Mouse (Mus musculus) forebrain, embryonic 11.5 days (tissue): ENCODE results near the gene Lgals1. TPM values are rescaled to one million over a fixed set of nuclear protein-coding genes. Genes with fewer than 3 reads are reported as not detected.

ENCODE experiments used
- ATAC-seq: fragments of 200-750 bp; cut with Nextera tagmentation; replicated peaks from 2 replicates; pipeline ENCODE4 v1.8.0; 2017; ENCODE audit warnings: moderate TSS enrichment; ENCODE audit not compliant: low FRiP score
- DNase-seq: peaks from one replicate; pipeline ENCODE4 v3.0.0-alpha.2; 2017; ENCODE audit warnings: low spot score
- H3K27ac ChIP-seq: fragments of 300-500 bp; sonication (generic); 2 replicates; pipeline ENCODE4 v1.5.1; 2014; ENCODE audit warnings: low read depth, low read length
- H3K27me3 ChIP-seq: fragments of 300-500 bp; sonication (generic); 2 replicates; pipeline ENCODE4 v1.6.1; 2014; ENCODE audit warnings: mild to moderate bottlenecking, low read length, mixed read lengths; ENCODE audit not compliant: control insufficient read depth, insufficient read depth
- H3K36me3 ChIP-seq: fragments of 300-500 bp; sonication (generic); 2 replicates; pipeline ENCODE4 v1.6.1; 2014; ENCODE audit warnings: mild to moderate bottlenecking, low read length, moderate library complexity, mixed read lengths; ENCODE audit not compliant: control insufficient read depth, insufficient read depth
- H3K4me1 ChIP-seq: fragments of 300-500 bp; sonication (generic); replicated peaks from 2 replicates; pipeline ENCODE4 v1.6.1; 2014; ENCODE audit warnings: low read length, mixed read lengths; ENCODE audit not compliant: control insufficient read depth, insufficient read depth
- H3K4me2 ChIP-seq: fragments of 300-500 bp; sonication (generic); 2 replicates; pipeline ENCODE4 v1.6.1; 2014; ENCODE audit warnings: low read depth, mild to moderate bottlenecking, low read length, moderate library complexity, mixed read lengths; ENCODE audit not compliant: severe bottlenecking
- H3K4me3 ChIP-seq: fragments of 300-500 bp; sonication (generic); 2 replicates; pipeline ENCODE4 v1.5.1; 2014; ENCODE audit warnings: low read depth, low read length
- H3K9ac ChIP-seq: fragments of 300-500 bp; sonication (generic); 2 replicates; pipeline ENCODE4 v1.6.1; 2014; ENCODE audit warnings: low read length
- H3K9me3 ChIP-seq: fragments of 300-500 bp; sonication (generic); 2 replicates; pipeline ENCODE4 v1.6.1; 2016; ENCODE audit warnings: low read length, mixed read lengths; ENCODE audit not compliant: control insufficient read depth
- WGBS: fragments of 180-500 bp; shearing (Covaris S2); extraction: QIAGEN DNeasy Blood & Tissue Kit; methylation state at CpG from one replicate; pipeline ENCODE4 v1.1.7; 2014; 5-methylcytosine and 5-hydroxymethylcytosine counted together
- polyA plus RNA-seq: library from polyadenylated mRNA; unstranded; fragments of >200 nt; fragmentation: Nextera tagmentation; extraction: Ambion mirVana; gene quantifications from 2 replicates; pipeline ENCODE4 v1.2.1, GENCODE M21; 2014

Lgals1 gene
- polyA plus RNA-seq, 1 experiment from 2014 or later = 279 TPM

- Histone ChIP-seq H3K4me3 (no peak overlapping the region), H3K27ac (no peak overlapping the region), H3K9ac (no peak overlapping the region), H3K36me3 (no peaks in the 10 kb centered on the region; the same call in 1 of the 2 replicates), H3K27me3 (no peaks in the 10 kb centered on the region), H3K4me1 (peaks cover 7% of the 10 kb centered on the region), H3K4me2 (no peak overlapping the region), H3K9me3 (no peaks in the 10 kb centered on the region)
- DNase-seq (no peak), ATAC-seq (no peak)
- WGBS = 64% methylated on average over 7 of the region's 7 CpGs
Observed at GRCm38 (mm10) chr15:78892440-78892839, 34.1 kb upstream of the Lgals1 start.

- H3K9ac ChIP-seq = no peak overlapping the region
- DNase-seq (no peak), ATAC-seq (no peak)
- H3K4me2 ChIP-seq = no peak overlapping the region
- no peaks in the 10 kb centered on the region for H3K9me3 ChIP-seq
- H3K27me3 ChIP-seq = no peaks in the 10 kb centered on the region
- no peaks in the 10 kb centered on the region; the same call in 1 of the 2 replicates for H3K36me3 ChIP-seq
- no peak overlapping the region for H3K4me3 ChIP-seq
- 84% methylated on average over 13 of the region's 13 CpGs for WGBS
- no peak overlapping the region for H3K27ac ChIP-seq
- H3K4me1 ChIP-seq = peaks cover 4% of the 10 kb centered on the region; the same call in 1 of the 2 replicates
Observed at GRCm38 (mm10) chr15:78894726-78895125, 31.8 kb upstream of the Lgals1 start.

DNA sequence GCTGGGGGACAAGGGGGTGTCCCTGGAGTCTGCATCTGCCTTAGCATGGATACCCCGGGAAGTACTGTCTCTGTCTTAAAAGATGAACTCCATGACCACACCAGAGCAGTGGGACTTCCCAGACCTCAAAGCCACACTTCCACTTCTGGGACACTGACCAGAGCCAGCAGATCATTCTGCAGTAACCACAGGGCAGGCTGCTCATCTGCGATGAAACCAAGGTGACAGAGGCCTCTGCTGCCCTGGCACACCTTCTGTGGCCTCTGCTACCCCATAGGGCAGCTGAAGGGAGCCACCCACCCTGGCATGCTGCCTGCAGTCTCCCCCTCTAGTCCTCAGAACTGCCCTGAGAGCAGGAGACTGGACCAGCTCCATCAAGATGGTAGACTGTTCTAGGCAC is 30.8 kb upstream of the Lgals1 start:
- no peak for ATAC-seq
- H3K4me3 ChIP-seq = no peak overlapping the region
- H3K27me3 ChIP-seq = peaks cover 2% of the 10 kb centered on the region; the same call in 1 of the 2 replicates
- 91% methylated on average over 2 of the region's 2 CpGs for WGBS
- no peak for DNase-seq
- H3K9me3 ChIP-seq = no peaks in the 10 kb centered on the region
- peaks cover 10% of the 10 kb centered on the region; the same call in 1 of the 2 replicates for H3K4me1 ChIP-seq
- H3K36me3 ChIP-seq = no peaks in the 10 kb centered on the region; the same call in 1 of the 2 replicates
- no peak overlapping the region for H3K4me2 ChIP-seq
- no peak overlapping the region for H3K9ac ChIP-seq
- no peak overlapping the region for H3K27ac ChIP-seq

GRCm38 (mm10) chr15:78896149-78896548 is 30.4 kb upstream of the Lgals1 start:
- Histone ChIP-seq H3K4me1 (peaks cover 11% of the 10 kb centered on the region; the same call in 1 of the 2 replicates), H3K4me2 (no peak overlapping the region), H3K27me3 (peaks cover 4% of the 10 kb centered on the region; the same call in 1 of the 2 replicates), H3K9ac (no peak overlapping the region), H3K36me3 (no peaks in the 10 kb centered on the region; the same call in 1 of the 2 replicates), H3K9me3 (no peaks in the 10 kb centered on the region), H3K27ac (no peak overlapping the region), H3K4me3 (no peak overlapping the region)
- ATAC-seq = no peak
- no peak for DNase-seq
- 81% methylated on average over 3 of the region's 3 CpGs for WGBS

- no peak for ATAC-seq
- H3K9me3 ChIP-seq = no peaks in the 10 kb centered on the region
- H3K27me3 ChIP-seq = peaks cover 4% of the 10 kb centered on the region; the same call in 1 of the 2 replicates
- WGBS = 83% methylated on average over 4 of the region's 4 CpGs
- H3K27ac ChIP-seq = no peak overlapping the region
- no peak overlapping the region for H3K9ac ChIP-seq
- peaks cover 13% of the 10 kb centered on the region; the same call in 1 of the 2 replicates for H3K4me1 ChIP-seq
- H3K36me3 ChIP-seq = no peaks in the 10 kb centered on the region; the same call in 1 of the 2 replicates
- no peak overlapping the region for H3K4me2 ChIP-seq
- DNase-seq = no peak
- no peak overlapping the region for H3K4me3 ChIP-seq
Observed at GRCm38 (mm10) chr15:78897488-78897887, 29.0 kb upstream of the Lgals1 start.

- Histone ChIP-seq H3K4me3 (no peak overlapping the region), H3K4me2 (peak overlapping the region; percentile 99; the same call in 1 of the 2 replicates), H3K27ac (no peak overlapping the region)
Observed at GRCm38 (mm10) chr15:78898507-78899001, 28.0 kb upstream of the Lgals1 start.

GRCm38 (mm10) chr15:78899409-78899739 is 27.2 kb upstream of the Lgals1 start, which contains the start of gene Gm49510:
Gm49510 (plus strand) TSS chr15:78899667.
- H3K4me3 ChIP-seq = peak within 1 kb of the TSS; percentile 54
- H3K4me1 ChIP-seq = peaks cover 13% of the 10 kb centered on the region; the same call in 1 of the 2 replicates
- H3K27me3 ChIP-seq = peaks cover 4% of the 10 kb centered on the region; the same call in 1 of the 2 replicates
- H3K27ac ChIP-seq = no peak within 1 kb of the TSS
- ATAC-seq = no peak
- no peaks in the 10 kb centered on the region for H3K36me3 ChIP-seq
- H3K4me2 ChIP-seq = peak within 1 kb of the TSS; percentile 99
- H3K9ac ChIP-seq = peak within 1 kb of the TSS; percentile 64
- WGBS = 2% methylated on average over 20 of the region's 20 CpGs
- DNase-seq = no peak
- H3K9me3 ChIP-seq = no peaks in the 10 kb centered on the region

More at GRCm38 (mm10) chr15:78898507-78899001, 28.0 kb upstream of the Lgals1 start:
- no peak for DNase-seq
- H3K9ac ChIP-seq = no peak overlapping the region
- no peaks in the 10 kb centered on the region for H3K36me3 ChIP-seq
- H3K27me3 ChIP-seq = peaks cover 4% of the 10 kb centered on the region; the same call in 1 of the 2 replicates
- H3K9me3 ChIP-seq = no peaks in the 10 kb centered on the region
- no peak for ATAC-seq
- 59% methylated on average over 6 of the region's 6 CpGs for WGBS
- peaks cover 13% of the 10 kb centered on the region; the same call in 1 of the 2 replicates for H3K4me1 ChIP-seq

GRCm38 (mm10) chr15:78899740-78900584 is 26.6 kb upstream of the Lgals1 start, which contains the start of gene Sh3bp1:
Sh3bp1 (plus strand) TSS chr15:78899768.
- WGBS = under 1% methylated on average over 47 of the region's 47 CpGs
- no peaks in the 10 kb centered on the region for H3K9me3 ChIP-seq
- peak within 1 kb of the TSS; percentile 64 for H3K9ac ChIP-seq
- peak within 1 kb of the TSS; percentile 99 for H3K4me2 ChIP-seq
- H3K27ac ChIP-seq = no peak within 1 kb of the TSS
- no peaks in the 10 kb centered on the region for H3K36me3 ChIP-seq
- H3K27me3 ChIP-seq = peaks cover 4% of the 10 kb centered on the region; the same call in 1 of the 2 replicates
- peaks cover 13% of the 10 kb centered on the region; the same call in 1 of the 2 replicates for H3K4me1 ChIP-seq
- DNase-seq (peak; percentile 85), ATAC-seq (0 out of 2 replicates have a peak, but pooled peaks have one; percentile 34)
- H3K4me3 ChIP-seq = peak within 1 kb of the TSS; percentile 54
